Mouse (Mus musculus) gonadal fat pad, adult 2 months (tissue): ENCODE results near the gene Ptpn3. TPM values are rescaled to one million over a fixed set of nuclear protein-coding genes. Genes with fewer than 3 reads are reported as not detected.

Source experiments
- DNase-seq: peaks from one replicate; pipeline ENCODE4 v3.0.0-alpha.2; 2012; ENCODE audit warnings: low read depth
- polyA plus RNA-seq: library from polyadenylated mRNA; depleted of rRNA; stranded (reverse); fragments of >200 nt; gene quantifications from 2 replicates; pipeline ENCODE4 v1.2.3, GENCODE M21; 2012

Gene Ptpn3
- polyA plus RNA-seq, 1 experiment, result 17.4 TPM

DNA sequence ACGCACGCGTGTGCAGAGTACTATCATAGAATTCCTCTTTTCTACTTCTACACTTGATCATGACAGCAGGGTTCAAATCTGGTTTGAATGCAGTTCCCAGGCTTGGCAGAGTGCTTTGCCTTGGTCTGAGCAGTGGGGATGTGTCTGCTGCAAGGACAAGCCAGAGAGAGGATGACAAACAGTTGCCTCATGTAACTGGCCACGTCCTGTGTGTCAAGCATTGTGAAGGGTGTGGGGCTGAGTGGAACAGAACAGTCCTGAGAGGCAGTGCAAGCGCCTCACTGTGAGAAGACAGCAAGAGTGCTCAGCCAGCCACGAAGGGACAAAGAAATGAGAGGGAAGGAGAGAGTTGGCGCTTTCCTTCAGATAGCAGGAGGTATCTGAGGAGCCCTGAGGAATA, 37.9 kb downstream of the Ptpn3 start:
- DNase-seq, result no peak

DNA sequence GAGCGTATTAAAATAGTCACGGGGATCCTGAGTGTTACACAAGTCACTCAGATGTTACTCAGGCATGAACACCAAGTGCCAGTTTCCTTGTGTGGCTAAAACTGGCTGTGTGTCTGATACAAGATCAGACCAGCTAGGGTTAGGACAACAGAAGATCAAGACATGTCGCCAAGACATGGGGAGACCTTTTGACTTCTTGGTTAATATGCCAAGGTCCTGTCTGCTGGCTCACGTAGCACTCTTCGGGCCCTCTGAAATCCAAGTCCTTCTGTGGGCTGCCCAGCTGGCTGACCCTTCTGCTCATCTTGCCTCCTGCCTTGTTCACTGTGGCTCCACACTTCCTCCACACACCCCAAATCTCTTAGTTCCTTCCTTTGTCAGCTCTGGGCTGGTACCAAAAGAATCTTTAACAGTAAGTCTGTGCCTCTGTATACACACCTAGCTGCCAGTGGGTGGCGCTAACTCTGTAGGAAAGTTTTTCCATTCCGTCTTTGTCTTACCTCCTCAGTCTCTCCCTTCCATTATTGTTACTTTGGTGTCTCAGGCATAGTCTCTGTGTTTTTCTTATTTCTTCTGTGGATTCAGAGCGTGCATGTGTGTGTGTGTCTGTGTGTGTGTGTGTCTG, 38.5 kb downstream of the Ptpn3 start:
- DNase-seq, result no peak

DNA sequence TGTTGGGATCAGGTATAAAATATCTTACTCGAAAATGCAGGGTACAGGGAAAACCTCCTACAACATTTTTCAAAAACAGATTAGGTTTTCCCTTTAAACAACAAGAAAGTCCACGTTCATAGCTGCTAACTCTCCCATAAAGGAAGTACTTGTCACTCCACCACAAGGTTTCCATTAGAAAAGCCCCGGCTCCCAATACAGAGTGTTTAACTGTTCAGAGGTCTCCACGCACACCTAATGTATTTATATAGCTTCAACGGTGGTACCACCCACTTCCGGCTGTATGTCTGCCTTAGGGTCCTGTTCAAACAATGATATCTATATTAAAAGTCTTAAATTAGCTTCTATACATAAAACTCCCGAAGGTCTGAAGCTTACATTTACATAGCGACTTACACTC, 39.2 kb downstream of the Ptpn3 start:
- DNase-seq, result no peak

DNA sequence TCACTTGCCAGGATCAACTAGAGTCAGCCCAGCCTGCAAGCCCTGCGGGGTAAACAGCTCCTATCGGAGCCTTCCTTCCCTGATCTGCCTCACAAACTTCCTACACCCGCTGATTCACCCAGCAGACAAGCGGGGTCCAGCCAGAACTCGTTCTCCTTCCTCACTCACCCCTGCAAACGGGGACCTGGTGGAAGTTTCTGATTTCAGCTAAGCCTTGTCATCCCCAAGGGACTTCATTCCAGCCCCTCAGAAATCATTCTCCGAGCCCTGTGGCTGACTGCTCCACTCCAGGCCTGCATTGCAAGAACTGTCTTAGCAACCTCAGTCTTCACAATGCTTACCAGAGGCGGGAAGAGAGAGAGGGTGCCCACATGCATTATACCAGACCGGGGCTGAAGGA, 39.8 kb downstream of the Ptpn3 start:
- DNase-seq, result no peak

DNA sequence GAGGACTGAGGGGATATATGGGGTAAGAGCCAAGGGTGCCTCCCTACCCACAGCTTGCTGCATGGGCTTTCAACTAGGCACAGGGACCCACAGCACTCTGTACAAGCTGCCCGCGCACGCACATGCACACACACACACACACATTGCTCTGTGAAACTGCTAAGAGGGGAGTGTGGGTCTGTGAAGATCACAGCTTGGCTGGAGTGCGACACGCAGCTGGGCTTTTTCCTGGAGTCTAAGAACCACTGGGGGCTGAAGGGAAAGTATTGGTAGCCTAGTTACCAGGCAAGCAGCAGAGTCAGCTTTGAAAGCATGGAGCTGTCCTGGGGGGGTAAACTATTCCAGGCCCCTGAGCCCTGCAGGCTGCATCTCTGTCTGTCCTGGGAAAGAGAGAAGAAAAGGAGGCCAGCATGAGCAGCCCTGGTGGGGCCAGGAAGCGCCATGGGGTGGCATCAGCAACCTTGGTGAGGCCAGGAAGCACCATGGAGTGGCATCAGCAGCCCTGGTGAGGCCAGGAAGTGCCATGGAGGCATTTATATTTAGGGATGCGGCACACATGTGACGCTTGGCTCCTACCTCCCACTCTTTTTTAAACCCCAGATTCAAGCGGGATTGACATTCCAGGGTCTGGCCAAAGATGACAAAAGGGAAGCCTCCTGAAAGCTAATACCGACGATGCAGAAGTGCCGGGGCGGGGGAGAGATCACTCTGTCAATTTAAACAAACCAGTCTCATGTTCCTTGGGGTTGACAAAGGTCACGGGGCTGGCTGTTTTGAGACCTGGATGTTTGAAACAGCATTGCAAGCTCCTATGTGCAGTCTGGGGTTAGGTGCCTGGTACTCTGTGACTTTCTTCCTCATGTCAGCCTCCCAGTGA, 43.2 kb downstream of the Ptpn3 start:
- no peak for DNase-seq

DNA sequence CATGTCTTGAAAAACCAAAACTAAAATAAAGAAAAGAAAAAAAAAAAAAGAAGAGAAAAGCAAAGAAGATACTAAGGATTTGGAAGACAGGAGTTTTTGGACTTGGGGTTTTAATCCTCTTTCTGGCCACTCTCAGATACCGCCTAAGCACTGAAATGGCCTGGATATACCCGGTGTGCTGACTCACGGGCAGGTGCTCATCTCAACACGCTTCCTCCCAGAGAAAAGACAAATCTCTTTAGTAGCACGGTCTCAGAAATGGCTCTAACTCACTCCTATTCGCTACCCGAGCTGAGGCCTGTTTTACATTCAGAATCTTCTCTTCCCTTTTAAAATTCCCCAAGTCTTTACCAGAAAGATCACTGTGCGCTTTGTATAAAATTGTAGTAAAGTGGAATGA, 44.2 kb downstream of the Ptpn3 start:
- DNase-seq, result no peak

DNA sequence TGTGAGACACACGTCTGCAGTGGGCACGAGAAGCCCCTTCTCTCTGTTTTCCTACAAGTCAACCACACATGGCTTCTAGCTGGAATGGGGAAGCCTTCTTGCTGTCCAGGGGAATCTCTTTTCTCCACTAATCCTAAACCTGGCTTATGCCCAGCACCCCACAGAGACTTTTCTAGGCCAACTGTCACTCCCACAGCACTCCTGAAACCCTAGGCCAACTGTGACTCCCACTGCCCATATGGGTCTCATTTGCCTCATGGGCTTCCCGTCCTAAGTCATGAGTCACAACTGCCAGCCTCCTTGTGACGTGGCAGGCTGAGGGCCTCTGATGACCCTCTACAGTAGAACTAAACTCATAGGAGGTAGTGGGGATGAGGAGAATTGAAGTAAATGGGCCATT, 44.9 kb downstream of the Ptpn3 start:
- no peak for DNase-seq

DNA sequence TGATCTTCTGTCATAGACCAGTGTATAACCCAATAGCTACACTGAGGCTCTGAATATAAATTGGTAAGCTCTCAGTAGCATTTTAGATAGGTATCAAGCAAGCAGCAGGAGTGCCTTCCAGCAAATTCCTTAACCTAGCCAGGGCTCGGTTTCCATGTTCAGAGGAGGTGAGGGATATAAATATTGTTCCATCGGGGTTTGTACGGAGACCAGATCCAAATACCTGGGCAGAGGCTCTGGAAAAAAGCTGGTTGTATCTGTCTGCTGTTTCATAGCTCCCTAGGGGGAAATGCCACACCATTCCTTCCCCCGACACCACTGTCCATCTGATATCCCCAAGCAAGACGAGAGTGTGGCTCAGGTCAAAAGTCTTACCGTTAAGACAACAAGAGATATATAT, 47.2 kb downstream of the Ptpn3 start:
- no peak for DNase-seq

DNA sequence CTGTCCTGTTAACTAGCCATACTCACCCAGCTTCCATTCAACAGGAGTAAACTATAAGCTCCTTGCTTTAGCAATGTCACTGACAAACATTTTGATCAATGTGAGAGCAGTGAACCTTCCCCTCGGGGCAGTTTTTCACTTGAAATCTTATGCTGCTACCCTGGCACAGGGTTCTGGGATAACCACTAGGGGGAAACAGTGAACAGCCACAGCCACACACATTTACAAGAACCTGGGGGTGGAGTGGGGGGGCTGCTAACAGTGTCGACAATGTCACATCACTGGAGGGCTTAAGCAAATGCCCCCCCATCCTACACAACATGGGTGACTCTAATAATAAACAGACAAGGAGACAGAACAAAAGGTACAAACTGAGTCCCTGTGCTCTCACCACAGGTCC, 51.0 kb downstream of the Ptpn3 start:
- DNase-seq, result no peak

DNA sequence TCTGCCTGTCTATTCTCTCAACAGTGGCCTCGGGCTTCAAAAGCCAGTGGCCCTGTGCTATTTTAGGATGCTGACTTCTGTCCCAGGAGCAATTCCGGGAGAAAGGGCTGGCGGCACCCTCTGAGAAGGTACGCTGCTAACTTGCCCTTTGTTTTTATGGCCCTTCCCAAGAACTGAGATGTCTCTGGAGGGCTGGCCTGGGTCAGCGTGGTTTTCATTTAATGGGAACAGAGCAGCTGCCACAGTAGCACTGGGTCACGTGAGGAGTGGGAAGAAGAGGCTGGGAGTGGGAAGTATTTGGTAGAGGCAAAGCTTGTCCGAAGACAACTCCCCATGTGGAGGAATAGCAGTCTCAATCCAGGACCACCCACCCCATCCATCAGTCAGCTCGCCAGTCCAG, 52.5 kb downstream of the Ptpn3 start:
- DNase-seq, result no peak

DNA sequence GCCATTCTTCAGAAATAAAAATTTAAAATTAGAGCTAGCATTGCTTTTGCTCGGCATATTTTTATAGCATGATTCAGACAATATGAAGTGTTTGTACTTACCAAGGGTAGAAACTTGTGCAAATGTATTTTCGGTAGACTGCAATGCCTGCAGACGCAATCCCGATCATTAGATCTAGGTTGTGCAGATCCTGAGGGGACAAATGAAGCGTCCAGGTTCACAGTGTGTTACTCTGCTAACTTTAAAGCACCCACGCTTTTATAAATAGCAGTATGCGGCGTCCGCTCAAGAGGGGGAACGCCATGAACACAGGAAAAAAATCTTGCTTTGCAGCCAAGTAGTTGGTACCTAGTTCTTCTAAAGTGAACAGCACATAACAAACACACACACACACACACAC, 56.8 kb downstream of the Ptpn3 start:
- no peak for DNase-seq

DNA sequence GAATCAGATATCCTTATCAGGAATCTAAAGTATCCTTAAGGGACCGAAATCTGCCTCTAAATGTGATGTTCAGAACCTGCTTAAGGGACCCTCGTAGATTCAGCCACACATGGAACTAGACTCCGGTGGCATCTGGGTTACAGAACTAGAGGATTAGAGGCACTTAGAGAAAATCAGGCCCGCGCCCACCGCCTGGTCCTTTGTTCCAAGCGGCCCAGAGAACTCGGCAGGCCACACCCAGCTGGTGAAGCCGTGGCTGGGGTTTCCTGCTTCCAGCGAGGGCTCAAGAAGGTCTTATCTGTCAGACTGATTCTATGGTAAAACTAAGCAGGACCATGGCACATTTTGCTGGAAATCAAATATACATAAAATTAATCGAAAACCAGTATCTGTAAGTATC, 58.3 kb downstream of the Ptpn3 start:
- DNase-seq, result no peak

DNA sequence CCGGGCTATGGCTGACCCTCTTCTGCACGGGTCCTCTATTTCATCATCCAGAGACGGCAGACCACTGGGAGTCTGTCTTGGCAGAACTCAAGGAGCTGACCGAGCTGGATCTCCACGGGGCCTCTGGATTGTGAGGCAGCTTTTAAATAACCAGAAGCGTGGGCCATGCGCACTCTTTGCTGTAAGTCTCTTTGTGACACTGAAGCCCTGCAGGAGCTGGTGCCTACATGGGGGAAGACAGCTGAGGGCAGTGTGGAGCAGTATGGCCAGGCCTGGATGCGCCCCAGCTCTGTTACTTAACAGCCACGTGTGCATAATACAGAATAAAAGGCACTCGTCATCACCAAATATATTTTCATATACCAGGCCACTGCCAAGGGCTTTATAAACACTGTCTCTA, 60.7 kb downstream of the Ptpn3 start:
- no peak for DNase-seq

DNA sequence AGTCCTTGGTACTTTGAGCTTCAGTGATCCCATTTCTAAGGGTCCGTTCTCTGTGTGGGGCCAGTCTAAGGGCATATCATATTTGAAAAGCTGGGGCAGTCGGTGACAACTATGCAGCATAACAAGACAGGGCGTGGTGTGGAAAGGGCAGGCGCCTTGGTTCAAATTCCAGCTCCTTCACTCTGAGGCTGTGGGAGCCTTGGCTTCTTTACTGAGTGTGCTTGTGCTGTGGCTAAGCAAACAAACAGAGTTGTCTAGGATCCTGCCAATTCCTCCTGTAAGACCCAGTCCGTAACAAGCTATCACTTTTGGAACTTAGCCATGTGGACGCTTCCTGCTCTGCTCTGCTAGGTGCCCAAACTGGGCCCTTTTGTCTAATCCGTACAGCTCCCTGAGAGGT, 61.5 kb downstream of the Ptpn3 start:
- no peak for DNase-seq

DNA sequence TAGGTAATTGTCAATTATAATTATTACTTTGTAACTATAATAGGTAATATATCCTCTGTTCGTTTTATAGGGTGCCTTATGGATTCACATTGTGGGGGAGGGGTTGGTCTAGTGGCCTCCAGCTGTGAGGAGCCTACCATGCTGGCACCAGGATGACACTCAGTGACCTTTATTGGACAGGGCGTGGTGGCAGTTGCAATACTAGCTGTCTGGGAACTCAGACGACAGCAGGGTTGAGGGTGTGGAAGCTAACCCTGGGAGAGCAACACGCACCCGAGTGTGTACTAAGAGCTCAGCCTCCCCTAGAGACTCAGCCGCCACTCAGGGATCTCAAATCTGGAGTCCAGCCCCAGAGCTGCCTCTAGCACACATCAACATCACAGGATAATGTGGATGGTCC, 62.5 kb downstream of the Ptpn3 start:
- no peak for DNase-seq

DNA sequence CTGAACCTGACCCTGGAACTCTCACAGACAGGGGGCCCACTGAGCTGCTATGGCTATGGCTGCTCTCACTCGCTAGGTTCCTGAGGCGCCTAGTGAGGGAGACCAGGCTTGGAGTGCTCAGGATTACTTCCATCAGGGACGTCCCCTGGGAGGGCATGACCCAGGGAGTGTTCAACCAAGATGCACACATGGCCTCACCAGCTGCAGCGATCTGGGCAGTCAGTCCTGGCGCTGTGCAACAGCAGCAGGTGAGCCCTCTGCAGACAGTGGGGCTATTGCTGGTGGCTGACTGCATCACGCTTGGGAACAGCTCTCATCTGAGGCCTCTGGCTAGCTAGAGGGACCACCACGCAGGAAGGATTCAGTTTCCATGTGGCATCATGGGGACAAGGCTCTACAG, 63.5 kb downstream of the Ptpn3 start:
- DNase-seq, result no peak

DNA sequence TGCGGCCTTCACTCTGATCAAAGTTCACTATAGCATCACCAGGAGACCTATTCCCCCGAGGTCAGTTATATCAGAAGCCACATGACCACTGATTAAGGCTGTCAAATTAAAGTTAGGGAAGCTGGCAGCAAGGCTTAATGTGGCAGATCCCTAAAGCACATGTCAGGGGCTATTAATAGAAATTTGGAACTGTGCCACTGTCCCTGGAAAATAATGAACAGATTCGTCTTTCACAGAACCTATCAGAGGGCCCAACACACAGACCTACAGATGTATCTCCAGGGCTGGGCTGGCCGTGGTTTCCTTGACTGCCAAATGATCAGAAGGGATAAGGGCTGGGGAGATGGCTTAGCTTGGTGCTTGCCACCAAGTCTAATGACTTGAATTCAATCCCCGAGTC, 65.1 kb downstream of the Ptpn3 start:
- no peak for DNase-seq

DNA sequence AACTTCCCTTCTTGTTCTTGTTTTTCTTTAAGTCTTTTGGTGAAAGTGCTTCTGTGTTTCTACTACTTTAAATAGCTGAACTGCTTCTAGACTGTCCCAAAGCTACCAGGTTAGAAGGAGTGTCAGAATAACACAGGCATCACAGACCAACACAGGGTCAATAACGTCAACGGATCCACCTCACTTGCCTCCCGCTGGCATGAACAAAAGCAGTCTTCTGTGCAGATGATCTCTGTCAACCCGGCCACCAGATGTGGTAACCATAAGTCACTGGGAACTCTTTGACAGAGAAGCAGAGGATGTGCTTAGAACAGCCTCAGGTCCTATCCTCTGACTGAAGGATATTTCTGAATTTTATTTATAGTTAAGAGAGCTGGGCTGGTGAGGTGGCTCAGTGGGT, 65.9 kb downstream of the Ptpn3 start:
- no peak for DNase-seq

DNA sequence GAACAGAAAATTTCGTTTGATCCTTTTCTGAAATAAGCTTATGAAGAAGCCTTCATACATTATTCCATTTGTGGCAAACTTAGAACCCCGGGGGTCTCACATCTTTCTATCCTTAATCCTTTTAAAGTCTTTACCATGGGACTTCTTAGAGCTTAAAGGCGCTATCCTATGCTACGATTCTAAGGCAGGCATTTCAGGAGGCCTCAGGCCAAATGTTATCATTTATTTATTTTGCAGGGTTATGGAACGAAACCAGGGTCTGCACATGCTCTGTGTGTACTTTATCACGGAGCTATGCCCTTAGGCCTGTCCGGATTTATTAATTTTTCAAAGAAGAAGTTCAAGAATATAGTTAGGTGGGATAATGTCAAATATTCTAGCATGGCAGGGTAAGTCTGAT, 67.3 kb downstream of the Ptpn3 start:
- no peak for DNase-seq

DNA sequence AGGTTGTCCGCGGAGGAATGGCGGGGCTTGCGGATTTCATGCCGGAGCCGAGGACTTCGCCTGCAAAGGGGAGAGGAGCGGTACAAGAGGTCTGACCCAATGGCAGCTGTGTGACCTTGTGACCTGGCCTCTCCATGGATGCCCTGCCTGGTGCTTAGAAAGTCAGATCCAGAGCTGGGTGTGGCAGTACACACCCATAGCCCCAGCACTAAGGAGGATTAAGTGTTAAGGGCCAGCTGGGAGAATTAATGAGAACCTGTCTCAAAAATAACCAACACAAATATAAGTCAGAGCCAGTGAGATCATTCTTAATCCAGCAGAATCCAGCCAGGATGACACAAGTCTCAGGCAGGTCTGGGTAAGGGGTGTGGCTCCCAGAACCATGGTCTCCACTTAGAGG, 69.2 kb downstream of the Ptpn3 start:
- DNase-seq, result no peak

DNA sequence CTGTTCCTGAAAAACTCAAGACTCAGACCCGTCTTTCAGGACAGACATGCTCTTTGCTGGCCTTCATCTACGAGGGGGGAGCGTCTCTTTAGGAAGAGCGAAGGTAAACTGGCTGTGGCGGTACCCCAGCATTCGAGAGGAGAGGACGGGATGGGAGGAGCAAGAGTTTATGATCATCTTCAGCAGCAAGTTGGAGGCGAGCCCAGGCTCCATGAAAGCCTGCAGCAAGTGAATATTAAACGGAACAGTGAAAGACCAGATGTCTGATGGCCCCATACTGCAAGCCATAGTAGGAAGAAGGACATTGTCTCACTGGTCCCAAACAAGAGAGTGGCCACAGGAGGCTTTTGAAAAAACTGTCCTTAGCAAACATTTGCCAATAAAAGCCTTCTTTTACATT, 70.3 kb downstream of the Ptpn3 start:
- no peak for DNase-seq

DNA sequence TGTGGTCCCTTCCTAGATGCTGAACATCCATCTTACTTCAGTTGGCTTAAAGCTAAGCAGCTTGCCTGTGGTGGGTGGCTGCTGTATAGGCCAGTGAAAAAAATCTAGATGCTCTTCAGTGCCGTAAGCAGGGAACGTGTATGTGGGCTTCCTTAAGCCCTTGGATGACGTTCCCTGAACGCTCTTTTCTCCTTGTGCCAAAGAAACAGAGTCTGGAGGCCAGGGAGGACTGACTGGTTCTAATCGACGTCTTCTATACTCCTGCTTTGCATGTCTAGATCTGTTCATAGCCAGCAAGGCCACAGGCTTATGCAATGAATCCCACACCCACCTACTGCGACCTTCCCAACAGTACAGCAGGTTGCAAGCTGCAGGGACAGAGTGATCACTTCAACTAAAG, 71.3 kb downstream of the Ptpn3 start:
- DNase-seq, result peak; percentile 89

DNA sequence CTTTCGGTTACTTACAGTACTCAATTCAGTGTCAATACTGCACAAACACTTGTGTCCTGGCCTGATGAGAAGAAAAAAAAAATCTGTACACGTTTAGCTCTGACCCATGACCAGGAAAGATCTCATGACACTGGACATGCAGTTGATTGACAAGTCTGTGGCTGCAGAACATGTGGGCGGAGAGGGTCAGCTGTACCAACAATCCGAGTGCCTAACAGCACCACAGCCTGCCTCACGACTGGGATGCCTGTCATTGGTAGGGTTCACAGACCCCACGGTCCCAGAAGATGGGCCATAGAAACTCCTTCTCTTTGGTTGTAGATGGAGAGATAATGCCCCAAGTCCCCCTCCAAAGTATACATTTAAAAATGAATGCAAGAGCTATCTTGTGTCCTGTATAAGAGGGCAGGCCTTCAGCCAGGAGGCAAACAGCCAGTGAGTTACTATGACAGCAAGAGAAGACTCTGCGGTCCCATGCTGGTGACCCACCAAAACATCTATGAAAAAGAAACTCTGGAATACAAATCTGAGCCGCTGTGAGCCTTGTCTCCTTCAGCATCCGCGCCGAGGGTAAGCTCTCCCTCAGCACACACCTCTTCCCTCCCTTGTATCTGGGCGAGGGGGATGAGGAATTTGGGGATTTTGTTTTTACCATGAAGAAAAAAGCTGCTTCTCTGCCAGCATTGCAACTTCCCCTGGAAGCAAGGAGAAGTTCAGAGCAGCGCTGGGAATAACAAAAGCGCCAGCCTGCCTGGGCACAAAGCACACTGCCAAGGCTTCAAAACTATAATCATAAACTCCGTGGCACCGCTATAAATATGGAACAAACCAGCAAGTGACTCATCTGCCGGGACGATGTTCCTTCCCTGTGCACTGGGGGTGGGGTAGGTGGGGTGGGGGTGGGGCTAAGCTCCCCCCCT, 72.8 kb downstream of the Ptpn3 start:
- no peak for DNase-seq
